Mouse (Mus musculus) heart, embryonic 11.5 days (tissue): ENCODE data around the gene Pgd. TPM values are rescaled to one million over a fixed set of nuclear protein-coding genes. Genes with fewer than 3 reads are reported as not detected.

ENCODE experiments used
- ATAC-seq: fragments of 200-750 bp; cut with Nextera tagmentation; replicated peaks from 2 replicates; pipeline ENCODE4 v1.8.0; 2017; ENCODE audit warnings: moderate library complexity; ENCODE audit not compliant: insufficient number of reproducible peaks, low FRiP score, low TSS enrichment
- H3K27ac ChIP-seq: fragments of 300-500 bp; sonication (generic); 2 replicates; pipeline ENCODE4 v1.5.1; 2014; ENCODE audit warnings: mild to moderate bottlenecking, low read depth, low read length
- H3K27me3 ChIP-seq: fragments of 300-500 bp; sonication (generic); 2 replicates; pipeline ENCODE4 v1.6.1; 2014; ENCODE audit warnings: mild to moderate bottlenecking, low read length, mixed read lengths; ENCODE audit not compliant: control insufficient read depth, insufficient read depth
- H3K36me3 ChIP-seq: fragments of 300-500 bp; sonication (generic); 2 replicates; pipeline ENCODE4 v1.6.1; 2014; ENCODE audit warnings: mild to moderate bottlenecking, low read length, moderate library complexity, mixed read lengths; ENCODE audit not compliant: control insufficient read depth, insufficient read depth
- H3K4me1 ChIP-seq: fragments of 300-500 bp; sonication (generic); 2 replicates; pipeline ENCODE4 v1.6.1; 2014; ENCODE audit warnings: low read length; ENCODE audit not compliant: control insufficient read depth, insufficient read depth
- H3K4me2 ChIP-seq: fragments of 300-500 bp; sonication (generic); 2 replicates; pipeline ENCODE4 v1.6.1; 2014; ENCODE audit warnings: mild to moderate bottlenecking, moderate library complexity
- H3K4me3 ChIP-seq: fragments of 300-500 bp; sonication (generic); 2 replicates; pipeline ENCODE4 v1.5.1; 2014; ENCODE audit warnings: low read depth, low read length
- H3K9ac ChIP-seq: fragments of 300-500 bp; sonication (generic); 2 replicates; pipeline ENCODE4 v1.6.1; 2014; ENCODE audit warnings: mild to moderate bottlenecking, low read depth, low read length, moderate library complexity
- H3K9me3 ChIP-seq: fragments of 300-500 bp; sonication (generic); replicated peaks from 2 replicates; pipeline ENCODE4 v1.6.1; 2016; ENCODE audit warnings: low read length; ENCODE audit not compliant: control insufficient read depth
- WGBS: fragments of 180-500 bp; shearing (Covaris S2); extraction: QIAGEN DNeasy Blood & Tissue Kit; methylation state at CpG from one replicate; pipeline ENCODE4 v1.1.7; 2014; ENCODE audit not compliant: insufficient replicate concordance; 5-methylcytosine and 5-hydroxymethylcytosine counted together
- polyA plus RNA-seq: library from polyadenylated mRNA; unstranded; fragments of >200 nt; fragmentation: Nextera tagmentation; extraction: Ambion mirVana; gene quantifications from 2 replicates; pipeline ENCODE4 v1.2.1, GENCODE M21; 2014

Gene Pgd
- polyA plus RNA-seq, 1 experiment from 2014 or later = 37.8 TPM

DNA sequence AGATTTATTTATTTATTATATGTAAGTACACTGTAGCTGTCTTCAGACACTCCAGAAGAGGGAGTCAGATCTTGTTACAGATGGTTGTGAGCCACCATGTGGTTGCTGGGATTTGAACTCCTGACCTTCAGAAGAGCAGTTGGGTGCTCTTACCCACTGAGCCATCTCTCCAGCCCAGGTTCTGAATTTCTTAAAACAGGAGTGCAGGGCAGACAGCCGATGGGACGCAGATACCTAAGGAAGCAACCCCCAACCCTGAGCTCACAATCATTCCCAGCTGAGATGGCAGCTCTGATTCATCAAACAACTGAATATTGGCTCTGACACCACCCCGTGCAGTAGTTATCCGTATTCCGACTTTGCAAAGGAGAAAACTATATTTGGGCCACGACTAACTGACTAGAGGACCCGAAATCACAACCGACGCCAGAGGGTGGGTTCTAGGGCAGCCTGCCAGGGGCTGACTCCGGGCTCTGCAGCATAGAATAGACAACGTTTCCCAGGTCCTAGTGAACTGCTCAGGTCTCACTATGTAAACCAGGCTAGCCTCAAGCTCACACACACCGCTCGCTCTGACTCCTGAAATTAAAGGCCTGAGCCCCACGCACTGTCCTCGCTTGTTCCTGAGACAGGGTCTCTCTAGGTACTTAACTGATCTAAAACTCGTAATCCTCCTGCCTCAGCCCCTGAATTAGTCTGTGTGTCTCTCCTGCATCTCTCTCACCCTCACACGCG, 30.3 kb downstream of the Pgd start:
- no peak overlapping the region for H3K27ac ChIP-seq
- H3K9me3 ChIP-seq = no peaks in the 10 kb centered on the region
- H3K36me3 ChIP-seq = peaks cover 5% of the 10 kb centered on the region; the same call in 1 of the 2 replicates
- ATAC-seq = no peak
- WGBS = 66% methylated on average over 18 of the region's 18 CpGs
- no peaks in the 10 kb centered on the region for H3K4me1 ChIP-seq
- H3K4me3 ChIP-seq = peak overlapping the region; percentile 50
- H3K9ac ChIP-seq = peak overlapping the region; percentile 63; the same call in 1 of the 2 replicates
- no peaks in the 10 kb centered on the region for H3K27me3 ChIP-seq
- H3K4me2 ChIP-seq = peak overlapping the region; percentile 68

DNA sequence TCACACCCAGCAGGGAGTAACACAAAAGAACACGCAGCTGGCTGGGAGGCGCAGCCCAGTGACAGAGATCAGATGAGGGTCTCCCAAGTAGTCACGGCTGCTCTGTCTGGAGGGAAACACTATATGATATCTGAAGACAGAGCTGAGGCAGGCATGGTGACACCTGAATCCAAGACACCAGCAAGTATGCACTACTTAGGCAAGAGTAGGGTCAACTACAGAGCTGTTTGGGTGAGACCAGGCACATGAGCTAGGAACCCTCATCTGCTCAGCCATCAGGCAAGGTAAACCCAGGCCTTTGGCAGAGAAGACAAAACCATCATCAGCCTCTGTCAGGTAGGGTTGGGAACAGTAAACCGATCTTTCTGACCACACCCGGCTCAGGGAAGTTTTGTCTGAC, 33.2 kb downstream of the Pgd start:
- WGBS = 81% methylated on average over 5 of the region's 5 CpGs
- no peaks in the 10 kb centered on the region for H3K27me3 ChIP-seq
- no peaks in the 10 kb centered on the region for H3K4me1 ChIP-seq
- no peak for ATAC-seq
- no peak overlapping the region for H3K4me3 ChIP-seq
- peaks cover 6% of the 10 kb centered on the region; the same call in 1 of the 2 replicates for H3K36me3 ChIP-seq
- no peaks in the 10 kb centered on the region for H3K9me3 ChIP-seq
- H3K9ac ChIP-seq = no peak overlapping the region
- H3K4me2 ChIP-seq = no peak overlapping the region
- no peak overlapping the region for H3K27ac ChIP-seq

DNA sequence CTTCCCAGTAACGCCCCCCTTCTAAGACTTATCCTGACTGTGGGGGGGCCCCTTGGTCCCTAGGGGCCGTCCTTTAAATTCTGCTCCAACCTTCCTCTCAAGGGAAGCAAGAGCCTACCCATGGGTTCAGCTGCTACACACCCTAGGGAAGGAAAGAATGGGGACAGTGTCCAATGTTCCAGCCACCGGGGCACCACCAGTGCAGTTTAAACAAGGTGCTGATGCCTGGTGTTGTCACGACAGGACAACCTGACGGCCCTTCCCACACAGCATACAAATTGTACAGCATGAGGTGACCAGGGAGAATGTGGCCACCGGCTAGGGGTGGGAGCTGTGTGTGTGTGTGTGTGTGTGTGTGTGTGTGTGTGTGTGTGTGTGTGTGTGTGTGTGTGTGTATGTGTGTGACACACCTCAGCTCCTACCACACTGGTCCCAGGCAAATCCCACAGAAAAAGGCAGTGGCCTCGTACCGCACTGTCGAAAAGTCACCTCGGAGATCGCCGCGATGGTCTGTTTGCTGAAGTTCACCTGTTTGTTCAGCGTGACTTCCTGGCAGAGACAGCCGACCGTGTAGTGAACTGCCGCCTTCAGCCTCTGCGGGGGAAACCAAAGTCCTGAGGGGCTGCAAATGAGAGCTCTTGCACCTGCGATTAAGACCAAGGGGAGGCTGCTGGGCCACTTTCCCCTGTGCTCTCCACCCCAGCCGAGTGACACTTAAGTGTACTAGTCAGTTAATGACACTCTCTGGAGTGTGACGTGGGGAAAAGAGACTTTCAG, 34.6 kb downstream of the Pgd start:
- no peak overlapping the region for H3K4me2 ChIP-seq
- H3K4me3 ChIP-seq = no peak overlapping the region
- H3K27me3 ChIP-seq = no peaks in the 10 kb centered on the region
- WGBS = 83% methylated on average over 21 of the region's 21 CpGs
- no peaks in the 10 kb centered on the region for H3K4me1 ChIP-seq
- no peak overlapping the region for H3K9ac ChIP-seq
- peaks cover 6% of the 10 kb centered on the region; the same call in 1 of the 2 replicates for H3K36me3 ChIP-seq
- no peaks in the 10 kb centered on the region for H3K9me3 ChIP-seq
- no peak for ATAC-seq
- H3K27ac ChIP-seq = no peak overlapping the region

DNA sequence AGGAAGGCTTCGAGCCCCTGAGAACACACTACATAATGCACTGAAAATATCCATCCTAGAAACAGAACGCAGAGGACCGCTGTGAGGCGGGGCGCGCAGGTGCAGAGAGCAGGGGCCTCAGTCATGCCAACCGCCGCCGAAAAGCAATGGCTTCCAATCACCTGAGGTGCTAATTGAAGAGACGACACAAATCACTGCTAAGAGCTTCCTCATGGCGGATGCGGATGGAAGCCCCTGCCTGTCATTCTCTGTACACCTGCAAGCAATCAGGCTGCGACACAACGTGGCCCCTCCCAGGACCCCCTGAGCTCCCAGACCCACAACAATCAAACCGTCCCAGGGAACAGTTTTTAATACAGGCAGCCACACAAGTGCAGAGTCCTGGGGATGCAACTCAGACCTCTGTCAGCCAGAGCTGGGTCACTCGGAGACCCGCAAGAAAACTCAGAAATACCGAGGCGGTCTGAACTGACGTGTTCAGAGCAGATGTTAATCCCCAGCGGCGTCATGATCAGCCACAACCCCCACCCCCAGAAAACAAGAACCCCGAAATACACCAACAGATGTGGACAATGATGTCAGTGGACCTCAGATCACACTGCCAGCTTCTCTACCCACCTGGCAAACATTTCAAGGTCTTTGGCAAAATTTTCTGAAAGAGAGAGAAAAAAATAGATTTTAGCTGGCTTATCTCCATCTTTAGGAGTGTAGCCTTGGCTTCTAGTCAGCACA, 35.4 kb downstream of the Pgd start:
- H3K9me3 ChIP-seq = no peaks in the 10 kb centered on the region
- no peak for ATAC-seq
- WGBS = 88% methylated on average over 23 of the region's 23 CpGs
- peaks cover 6% of the 10 kb centered on the region; the same call in 1 of the 2 replicates for H3K36me3 ChIP-seq
- no peak overlapping the region for H3K27ac ChIP-seq
- H3K27me3 ChIP-seq = no peaks in the 10 kb centered on the region
- H3K4me2 ChIP-seq = no peak overlapping the region
- H3K4me1 ChIP-seq = no peaks in the 10 kb centered on the region
- H3K4me3 ChIP-seq = no peak overlapping the region
- H3K9ac ChIP-seq = no peak overlapping the region

DNA sequence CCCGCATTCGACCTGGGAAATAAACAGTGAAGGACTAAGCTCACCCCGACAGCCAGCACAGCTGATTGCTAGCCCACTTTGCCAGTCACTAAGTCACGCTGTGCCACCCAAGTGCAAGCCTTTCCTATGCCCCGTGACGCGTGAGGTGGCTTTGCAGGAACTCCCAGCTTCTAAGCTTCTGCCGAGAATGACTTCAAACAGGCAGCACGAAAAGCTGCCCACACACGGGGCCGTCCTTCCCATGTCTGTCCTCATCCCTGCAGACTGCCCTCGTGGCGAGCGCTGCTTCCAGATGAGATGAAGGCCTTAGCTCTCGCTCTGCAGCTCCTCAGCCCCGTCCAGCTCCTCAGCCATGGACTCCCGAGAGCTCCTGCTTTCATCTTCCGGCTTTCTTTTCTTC, 38.1 kb downstream of the Pgd start:
- Histone ChIP-seq H3K27ac (no peak overlapping the region), H3K36me3 (peaks cover 6% of the 10 kb centered on the region; the same call in 1 of the 2 replicates), H3K4me1 (no peaks in the 10 kb centered on the region), H3K9ac (no peak overlapping the region), H3K9me3 (no peaks in the 10 kb centered on the region), H3K4me2 (no peak overlapping the region), H3K4me3 (no peak overlapping the region), H3K27me3 (no peaks in the 10 kb centered on the region)
- 79% methylated on average over 18 of the region's 18 CpGs for WGBS
- no peak for ATAC-seq

DNA sequence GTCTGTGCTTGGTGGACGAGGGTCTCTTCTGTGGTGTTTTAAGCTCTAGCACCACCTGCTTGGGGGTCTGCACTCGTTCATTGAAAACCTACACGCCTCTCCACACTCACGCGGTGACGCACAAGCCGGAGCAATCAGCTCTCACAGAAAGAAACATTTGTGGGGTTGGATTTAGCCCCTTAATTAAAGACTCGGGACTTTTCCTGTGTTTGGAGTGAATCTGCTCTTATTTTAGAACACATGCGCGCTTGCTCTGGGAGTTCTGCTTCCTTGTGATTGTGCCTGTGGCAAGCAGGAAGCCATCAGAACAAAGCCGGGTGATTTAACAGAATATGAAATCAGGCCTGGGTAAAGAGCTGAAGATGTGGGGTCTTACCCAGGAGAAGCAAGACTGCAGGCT, 39.9 kb downstream of the Pgd start, which contains the start of gene Cort:
TSS of gene Cort (minus strand) at position 101 of the 400 bp plus-strand sequence.
- no peaks in the 10 kb centered on the region for H3K4me1 ChIP-seq
- 85% methylated on average over 11 of the region's 11 CpGs for WGBS
- no peak within 1 kb of the TSS for H3K4me2 ChIP-seq
- H3K36me3 ChIP-seq = peaks cover 5% of the 10 kb centered on the region; the same call in 1 of the 2 replicates
- no peak within 1 kb of the TSS for H3K9ac ChIP-seq
- ATAC-seq = no peak
- H3K9me3 ChIP-seq = no peaks in the 10 kb centered on the region
- no peaks in the 10 kb centered on the region for H3K27me3 ChIP-seq
- H3K27ac ChIP-seq = no peak within 1 kb of the TSS
- H3K4me3 ChIP-seq = no peak within 1 kb of the TSS

DNA sequence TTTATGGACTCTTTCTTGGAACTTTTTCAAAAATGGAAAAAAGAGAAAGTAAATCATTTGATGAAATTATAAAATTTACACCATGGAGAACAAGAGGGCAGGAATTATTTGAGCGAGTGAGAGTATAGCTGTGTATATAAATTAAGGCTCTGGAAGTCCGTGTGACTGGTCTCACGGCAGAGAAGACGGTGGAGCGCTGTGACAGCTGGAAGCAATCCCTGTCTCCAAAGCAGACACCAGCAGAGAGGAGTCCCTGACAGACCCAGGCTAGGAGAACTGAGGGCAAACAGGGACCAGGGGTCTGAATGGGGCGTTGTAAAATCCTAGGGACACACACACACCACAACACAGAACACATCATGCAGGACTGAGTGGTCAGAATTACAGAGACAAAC, 40.5 kb downstream of the Pgd start:
- H3K36me3 ChIP-seq = no peaks in the 10 kb centered on the region
- H3K9me3 ChIP-seq = no peaks in the 10 kb centered on the region
- 74% methylated on average over 6 of the region's 6 CpGs for WGBS
- H3K27ac ChIP-seq = no peak overlapping the region
- H3K4me1 ChIP-seq = no peaks in the 10 kb centered on the region
- H3K27me3 ChIP-seq = no peaks in the 10 kb centered on the region
- no peak overlapping the region for H3K4me3 ChIP-seq
- H3K9ac ChIP-seq = no peak overlapping the region
- ATAC-seq = no peak
- H3K4me2 ChIP-seq = no peak overlapping the region

DNA sequence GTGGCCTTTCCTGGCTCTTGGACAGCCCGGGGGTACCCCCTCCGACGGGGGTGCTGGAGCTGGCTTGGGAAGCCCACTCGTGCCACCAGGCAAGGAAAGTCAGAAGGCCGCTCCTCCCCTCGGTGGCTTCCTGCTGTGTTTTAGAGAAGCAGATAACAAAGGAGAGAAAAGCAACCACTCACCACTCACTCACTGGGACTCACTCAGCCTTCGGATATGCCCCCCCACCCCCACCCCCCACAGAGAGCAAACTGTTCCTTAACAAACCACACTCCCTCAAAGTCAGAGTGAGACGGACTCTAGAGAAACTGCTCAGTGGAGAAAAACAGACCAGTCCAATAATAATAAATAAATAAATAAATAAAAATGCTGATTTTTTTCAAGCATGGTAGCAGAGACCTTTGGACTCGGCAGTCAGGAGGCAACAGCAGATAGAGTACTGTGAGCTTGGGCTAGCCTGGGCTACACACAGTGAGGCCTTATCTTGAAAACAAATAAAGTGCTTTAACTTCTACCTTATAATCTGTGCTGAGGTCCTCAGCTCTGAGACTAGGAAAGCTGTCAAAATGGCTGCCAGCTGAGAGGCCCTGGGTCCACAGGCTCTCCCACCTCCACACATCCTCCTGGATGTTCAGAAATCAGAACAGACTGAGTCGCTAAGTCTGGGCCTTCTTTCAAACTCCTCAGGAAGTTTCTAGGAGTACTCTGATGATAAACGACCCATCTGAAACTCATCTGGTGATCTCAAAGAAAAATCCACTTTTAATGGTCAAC, 41.0 kb downstream of the Pgd start:
- Histone ChIP-seq H3K36me3 (no peaks in the 10 kb centered on the region), H3K9me3 (no peaks in the 10 kb centered on the region), H3K27me3 (no peaks in the 10 kb centered on the region), H3K4me2 (no peak overlapping the region), H3K4me3 (no peak overlapping the region), H3K4me1 (no peaks in the 10 kb centered on the region), H3K9ac (no peak overlapping the region), H3K27ac (no peak overlapping the region)
- 49% methylated on average over 11 of the region's 11 CpGs for WGBS
- no peak for ATAC-seq
